Mouse (Mus musculus) hindbrain, embryonic 10.5 days (tissue): ENCODE results near the gene Psmg1. TPM values are rescaled to one million over a fixed set of nuclear protein-coding genes. Genes with fewer than 3 reads are reported as not detected.
"Not testable (repeated sequence)": the region's sequence is repeated elsewhere in the genome, so short reads cannot be mapped to it uniquely, and the experiment has no call there.

Experiments used
- DNase-seq: peaks from one replicate; pipeline ENCODE4 v3.0.0-alpha.2; 2017; ENCODE audit warnings: low spot score
- H3K27ac ChIP-seq: fragments of 300-500 bp; sonication (generic); 2 replicates; pipeline ENCODE4 v1.5.1; 2016; ENCODE audit warnings: mild to moderate bottlenecking, moderate library complexity
- H3K27me3 ChIP-seq: fragments of 300-500 bp; sonication (generic); 2 replicates; pipeline ENCODE4 v1.6.1; 2016; ENCODE audit warnings: mild to moderate bottlenecking; ENCODE audit not compliant: poor library complexity, insufficient read depth, severe bottlenecking
- H3K36me3 ChIP-seq: fragments of 300-500 bp; sonication (generic); 2 replicates; pipeline ENCODE4 v1.6.1; 2016; ENCODE audit warnings: mild to moderate bottlenecking, moderate library complexity
- H3K4me1 ChIP-seq: fragments of 300-500 bp; sonication (generic); replicated peaks from 2 replicates; pipeline ENCODE4 v1.6.1; 2016; ENCODE audit warnings: mild to moderate bottlenecking
- H3K4me3 ChIP-seq: fragments of 300-500 bp; sonication (generic); 2 replicates; pipeline ENCODE4 v1.5.1; 2016; ENCODE audit warnings: mild to moderate bottlenecking, moderate library complexity
- H3K9me3 ChIP-seq: fragments of 300-500 bp; sonication (generic); 2 replicates; pipeline ENCODE4 v1.6.1; 2016; ENCODE audit warnings: mild to moderate bottlenecking, moderate library complexity
- WGBS: fragments of 180-500 bp; shearing (Covaris S2); methylation state at CpG from one replicate; pipeline ENCODE4 v1.1.7; 2016; 5-methylcytosine and 5-hydroxymethylcytosine counted together
- polyA plus RNA-seq: library from polyadenylated mRNA; unstranded; fragments of >200 nt; fragmentation: Nextera tagmentation; extraction: Ambion mirVana; gene quantifications from 2 replicates; pipeline ENCODE4 v1.2.1, GENCODE M21; 2016

Gene Psmg1
- 99.0 and 103 TPM in 2 replicates for polyA plus RNA-seq

- Histone ChIP-seq H3K27ac (peak within 1 kb of the TSS; percentile 92), H3K9me3 (no peaks in the 10 kb centered on the region), H3K27me3 (no peaks in the 10 kb centered on the region), H3K36me3 (peaks cover 51% of the 10 kb centered on the region), H3K4me3 (peak within 1 kb of the TSS; percentile 84), H3K4me1 (peaks cover 16% of the 10 kb centered on the region)
- WGBS, result under 1% methylated on average over 62 of the region's 62 CpGs
- peak; percentile 95 for DNase-seq
Measured at GRCm38 (mm10) chr16:95990462-95991121, at the start of gene Psmg1. Gene Psmg1, minus strand, starts transcription at chr16:95990960.

GRCm38 (mm10) chr16:96039538-96039937 is 48.8 kb upstream of the Psmg1 start:
- H3K9me3 ChIP-seq, result no peaks in the 10 kb centered on the region
- H3K27ac ChIP-seq, result no peak overlapping the region
- H3K4me1 ChIP-seq, result no peaks in the 10 kb centered on the region
- H3K27me3 ChIP-seq, result no peaks in the 10 kb centered on the region
- no peak overlapping the region for H3K4me3 ChIP-seq
- DNase-seq, result no peak
- H3K36me3 ChIP-seq, result peaks cover 100% of the 10 kb centered on the region
- WGBS, result 73% methylated on average over 6 of the region's 6 CpGs

GRCm38 (mm10) chr16:96034473-96034872 is 43.7 kb upstream of the Psmg1 start:
- no peaks in the 10 kb centered on the region for H3K9me3 ChIP-seq
- H3K27me3 ChIP-seq, result no peaks in the 10 kb centered on the region
- peaks cover 100% of the 10 kb centered on the region for H3K36me3 ChIP-seq
- WGBS, result 84% methylated on average over 6 of the region's 6 CpGs
- no peak for DNase-seq
- H3K4me1 ChIP-seq, result no peaks in the 10 kb centered on the region
- H3K4me3 ChIP-seq, result no peak overlapping the region
- H3K27ac ChIP-seq, result no peak overlapping the region

- DNase-seq, result no peak
- no peaks in the 10 kb centered on the region for H3K27me3 ChIP-seq
- H3K9me3 ChIP-seq, result no peaks in the 10 kb centered on the region
- peaks cover 100% of the 10 kb centered on the region for H3K36me3 ChIP-seq
- no peak overlapping the region for H3K4me3 ChIP-seq
- 93% methylated on average over 13 of the region's 13 CpGs for WGBS
- no peaks in the 10 kb centered on the region for H3K4me1 ChIP-seq
- H3K27ac ChIP-seq, result no peak overlapping the region
Measured at GRCm38 (mm10) chr16:96032368-96033043, 41.7 kb upstream of the Psmg1 start.

GRCm38 (mm10) chr16:96030476-96031102 is 39.8 kb upstream of the Psmg1 start:
- Histone ChIP-seq H3K36me3 (peaks cover 100% of the 10 kb centered on the region), H3K4me3 (no peak overlapping the region), H3K27ac (no peak overlapping the region), H3K27me3 (no peaks in the 10 kb centered on the region), H3K9me3 (no peaks in the 10 kb centered on the region), H3K4me1 (no peaks in the 10 kb centered on the region)
- WGBS, result 93% methylated on average over 2 of the region's 2 CpGs
- DNase-seq, result peak; percentile 10

GRCm38 (mm10) chr16:96026256-96026655 is 35.5 kb upstream of the Psmg1 start:
- H3K27ac ChIP-seq, result no peak overlapping the region
- H3K36me3 ChIP-seq, result peaks cover 95% of the 10 kb centered on the region
- no peaks in the 10 kb centered on the region for H3K27me3 ChIP-seq
- H3K4me1 ChIP-seq, result no peaks in the 10 kb centered on the region
- H3K4me3 ChIP-seq, result no peak overlapping the region
- WGBS, result 94% methylated on average over 5 of the region's 5 CpGs
- H3K9me3 ChIP-seq, result no peaks in the 10 kb centered on the region
- no peak for DNase-seq

GRCm38 (mm10) chr16:96025244-96025643 is 34.5 kb upstream of the Psmg1 start:
- DNase-seq, result no peak
- 90% methylated on average over 3 of the region's 3 CpGs for WGBS

GRCm38 (mm10) chr16:96021045-96021444 is 30.3 kb upstream of the Psmg1 start:
- H3K27ac ChIP-seq, result no peak overlapping the region
- no peaks in the 10 kb centered on the region for H3K9me3 ChIP-seq
- no peak for DNase-seq
- H3K4me3 ChIP-seq, result no peak overlapping the region
- H3K36me3 ChIP-seq, result peaks cover 95% of the 10 kb centered on the region
- no peaks in the 10 kb centered on the region for H3K4me1 ChIP-seq
- H3K27me3 ChIP-seq, result no peaks in the 10 kb centered on the region
- 95% methylated on average over 10 of the region's 10 CpGs for WGBS

More at GRCm38 (mm10) chr16:96025244-96025643, 34.5 kb upstream of the Psmg1 start:
- Histone ChIP-seq H3K27ac (no peak overlapping the region), H3K36me3 (peaks cover 95% of the 10 kb centered on the region), H3K9me3 (no peaks in the 10 kb centered on the region), H3K4me1 (no peaks in the 10 kb centered on the region), H3K4me3 (no peak overlapping the region), H3K27me3 (no peaks in the 10 kb centered on the region)

- not testable (repeated sequence) for H3K4me3 ChIP-seq, H3K27ac ChIP-seq, H3K4me1 ChIP-seq, DNase-seq, H3K9me3 ChIP-seq, H3K27me3 ChIP-seq
- no CpG with 5 or more reads among the region's 10 CpGs for WGBS
- peaks cover 59% of the 10 kb centered on the region for H3K36me3 ChIP-seq
Measured at GRCm38 (mm10) chr16:96009124-96009523, 18.4 kb upstream of the Psmg1 start.

GRCm38 (mm10) chr16:96004278-96004677 is 13.5 kb upstream of the Psmg1 start:
- not testable (repeated sequence) for H3K4me1 ChIP-seq, H3K27me3 ChIP-seq, DNase-seq, H3K27ac ChIP-seq, H3K4me3 ChIP-seq, H3K9me3 ChIP-seq
- peaks cover 59% of the 10 kb centered on the region for H3K36me3 ChIP-seq
- WGBS, result no CpG with 5 or more reads among the region's 10 CpGs

- Histone ChIP-seq H3K4me1 (no peaks in the 10 kb centered on the region), H3K4me3 (no peak overlapping the region), H3K9me3 (no peaks in the 10 kb centered on the region), H3K36me3 (peaks cover 72% of the 10 kb centered on the region), H3K27ac (no peak overlapping the region), H3K27me3 (no peaks in the 10 kb centered on the region)
- no peak for DNase-seq
- 94% methylated on average over 5 of the region's 5 CpGs for WGBS
Measured at GRCm38 (mm10) chr16:95999291-95999690, 8.5 kb upstream of the Psmg1 start.

GRCm38 (mm10) chr16:95996156-95996555 is 5.4 kb upstream of the Psmg1 start:
- Histone ChIP-seq H3K4me3 (no peak overlapping the region), H3K36me3 (peaks cover 65% of the 10 kb centered on the region)
- WGBS, result 88% methylated on average over 7 of the region's 7 CpGs

GRCm38 (mm10) chr16:95994576-95994975 is 3.8 kb upstream of the Psmg1 start:
- H3K27me3 ChIP-seq, H3K4me3 ChIP-seq, H3K9me3 ChIP-seq, H3K27ac ChIP-seq, DNase-seq: not testable (repeated sequence)
- Histone ChIP-seq H3K4me1 (peaks cover 16% of the 10 kb centered on the region), H3K36me3 (peaks cover 51% of the 10 kb centered on the region)
- WGBS, result 91% methylated on average over 4 of the region's 4 CpGs

More at GRCm38 (mm10) chr16:95996156-95996555, 5.4 kb upstream of the Psmg1 start:
- Histone ChIP-seq H3K9me3 (no peaks in the 10 kb centered on the region), H3K27me3 (no peaks in the 10 kb centered on the region), H3K4me1 (peaks cover 9% of the 10 kb centered on the region), H3K27ac (no peak overlapping the region)
- DNase-seq, result no peak
